Mouse (Mus musculus) ES-E14 (cell line): Measurements from ENCODE around the gene Ccdc66.

ENCODE experiments used
- ZC3H11A ChIP-seq: IDR thresholded peaks from 2 replicates; pipeline ENCODE4 v1.6.1; 2012; ENCODE audit warnings: low read depth, mild to moderate bottlenecking, inconsistent platforms, low read length, borderline replicate concordance
- ZNF384 ChIP-seq: IDR thresholded peaks from 2 replicates; pipeline ENCODE4 v1.6.1; 2012; ENCODE audit warnings: low read depth, low read length, inconsistent platforms

- no peak for TF ChIP-seq ZNF384
- no peak for TF ChIP-seq ZC3H11A
Observed at GRCm38 (mm10) chr14:27493516-27493915, 14.7 kb downstream of the Ccdc66 start.
